Mouse (Mus musculus): ENCODE measurements around the gene Rarres2.

DNA sequence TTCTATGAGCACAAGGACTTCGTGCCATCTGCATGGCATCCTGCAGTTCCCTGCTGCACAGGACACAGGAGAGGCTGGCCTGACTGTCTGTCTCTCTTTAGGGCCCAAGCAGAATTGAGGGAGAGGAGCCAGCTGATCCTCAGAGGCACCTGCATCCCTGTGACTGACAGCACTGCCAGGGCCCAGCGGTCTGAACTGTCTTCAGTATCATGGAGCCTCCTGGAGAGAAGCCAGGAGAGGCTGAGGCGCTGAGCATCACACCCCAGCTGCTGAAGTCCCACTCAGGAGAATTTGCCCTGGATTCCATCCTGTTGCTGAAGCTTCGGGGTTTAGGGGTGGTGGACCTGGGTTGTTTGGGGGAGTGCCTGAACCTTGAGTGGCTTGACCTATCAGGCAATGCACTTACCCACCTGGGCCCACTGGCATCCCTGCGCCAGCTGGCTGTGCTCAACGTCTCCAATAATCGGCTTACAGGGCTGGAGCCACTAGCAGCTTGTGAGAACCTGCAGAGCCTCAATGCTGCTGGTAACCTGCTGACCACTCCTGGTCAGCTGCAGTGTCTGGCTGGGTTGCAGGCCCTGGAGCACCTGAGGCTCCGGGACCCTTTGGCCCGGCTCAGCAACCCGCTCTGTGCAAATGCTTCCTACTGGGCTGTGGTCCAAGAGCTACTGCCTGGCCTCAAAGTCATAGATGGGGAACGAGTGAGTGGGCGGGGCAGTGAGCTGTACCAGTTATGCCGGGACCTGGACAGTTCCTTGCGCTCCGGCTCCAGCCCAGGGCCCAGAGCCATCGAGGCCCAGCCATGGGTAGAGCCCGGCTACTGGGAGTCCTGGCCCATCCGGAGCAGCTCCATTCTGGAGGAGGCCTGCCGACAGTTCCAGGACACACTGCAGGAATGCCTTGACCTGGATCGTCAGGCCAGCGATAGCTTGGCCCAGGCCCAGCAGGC is 4.3 kb downstream of the Rarres2 start:
- TF ChIP-seq CTCF (conservative IDR thresholded peaks at IDR 0.05; ENCODE audit: insufficient read depth, insufficient read length, low read depth, low read length) (no peak), POLR2A (IDR thresholded peaks at IDR 0.05; ENCODE audit: low read depth, low read length) (no peak)
